Mouse (Mus musculus): ENCODE results near the gene Stam. TPM values are rescaled to one million over a fixed set of nuclear protein-coding genes. Genes with fewer than 3 reads are reported as not detected.
"Not testable (repeated sequence)": the region's sequence is repeated elsewhere in the genome, so short reads cannot be mapped to it uniquely, and the experiment has no call there.

Stam gene
- polyA plus RNA-seq, 1 experiment from 2014 or later: 158 TPM

- Histone ChIP-seq H3K4me2 (ENCODE audit: low read depth, low read length) (peak overlapping the region; percentile 71), H3K4me1 (ENCODE audit: control insufficient read depth, insufficient read depth, low read length) (peaks cover 8% of the 10 kb centered on the region), H3K27me3 (ENCODE audit: control insufficient read depth, insufficient read depth, low read length) (no peaks in the 10 kb centered on the region), H3K36me3 (ENCODE audit: control insufficient read depth, insufficient read depth, low read length) (no peaks in the 10 kb centered on the region), H3K9me3 (ENCODE audit: control insufficient read depth, low read length) (no peaks in the 10 kb centered on the region), H3K9ac (replicated peaks; ENCODE audit: low read depth, low read length) (peak overlapping the region; percentile 82), H3K4me3 (ENCODE audit: low read depth, low read length) (peak overlapping the region; percentile 73), H3K27ac (ENCODE audit: low read depth, low read length) (peak overlapping the region; percentile 90)
- peak; percentile 92 for ATAC-seq (ENCODE audit: low read depth)
- 0% methylated on average over 26 of the region's 58 CpGs for WGBS
These were observed 18.7 kb upstream of the Stam start for GRCm38 (mm10) chr2:14055168-14055565.

- Histone ChIP-seq H3K4me3 (ENCODE audit: low read depth, low read length) (peak within 1 kb of the TSS; percentile 73), H3K4me2 (ENCODE audit: low read depth, low read length) (peak within 1 kb of the TSS; percentile 71), H3K9me3 (ENCODE audit: control insufficient read depth, low read length) (no peaks in the 10 kb centered on the region), H3K36me3 (ENCODE audit: control insufficient read depth, insufficient read depth, low read length) (no peaks in the 10 kb centered on the region), H3K4me1 (ENCODE audit: control insufficient read depth, insufficient read depth, low read length) (peaks cover 8% of the 10 kb centered on the region), H3K9ac (replicated peaks; ENCODE audit: low read depth, low read length) (peak within 1 kb of the TSS; percentile 82), H3K27me3 (ENCODE audit: control insufficient read depth, insufficient read depth, low read length) (no peaks in the 10 kb centered on the region), H3K27ac (ENCODE audit: low read depth, low read length) (peak within 1 kb of the TSS; percentile 90)
- under 1% methylated on average over 63 of the region's 101 CpGs for WGBS
- ATAC-seq (ENCODE audit: low read depth): peak; percentile 90
These were observed 18.1 kb upstream of the Stam start, which contains the start of gene Hacd1 for GRCm38 (mm10) chr2:14055566-14056331. Gene Hacd1, minus strand, starts transcription at chr2:14056135.

- Histone ChIP-seq H3K27ac (ENCODE audit: low read depth, low read length) (no peak overlapping the region), H3K4me3 (ENCODE audit: low read depth, low read length) (no peak overlapping the region), H3K36me3 (ENCODE audit: control insufficient read depth, insufficient read depth, low read length) (no peaks in the 10 kb centered on the region), H3K4me1 (ENCODE audit: control insufficient read depth, insufficient read depth, low read length) (no peaks in the 10 kb centered on the region), H3K9me3 (ENCODE audit: control insufficient read depth, low read length) (no peaks in the 10 kb centered on the region), H3K4me2 (ENCODE audit: low read depth, low read length) (no peak overlapping the region), H3K27me3 (ENCODE audit: control insufficient read depth, insufficient read depth, low read length) (no peaks in the 10 kb centered on the region), H3K9ac (replicated peaks; ENCODE audit: low read depth, low read length) (no peak overlapping the region)
- WGBS: 49% methylated on average over 2 of the region's 2 CpGs
- ATAC-seq (ENCODE audit: low read depth): no peak
These were observed 7.9 kb upstream of the Stam start for GRCm38 (mm10) chr2:14065704-14066650.

- WGBS: 89% methylated on average over 2 of the region's 2 CpGs
- Histone ChIP-seq H3K4me2 (ENCODE audit: low read depth, low read length) (no peak overlapping the region), H3K9me3 (ENCODE audit: control insufficient read depth, low read length) (no peaks in the 10 kb centered on the region), H3K9ac (replicated peaks; ENCODE audit: low read depth, low read length) (no peak overlapping the region), H3K36me3 (ENCODE audit: control insufficient read depth, insufficient read depth, low read length) (no peaks in the 10 kb centered on the region), H3K27me3 (ENCODE audit: control insufficient read depth, insufficient read depth, low read length) (no peaks in the 10 kb centered on the region), H3K4me1 (ENCODE audit: control insufficient read depth, insufficient read depth, low read length) (0 out of 2 replicates have a peak, but pooled peaks cover 5% of the 10 kb centered on the region), H3K27ac (ENCODE audit: low read depth, low read length) (no peak overlapping the region), H3K4me3 (ENCODE audit: low read depth, low read length) (no peak overlapping the region)
- ATAC-seq (ENCODE audit: low read depth): no peak
These were observed 4.9 kb upstream of the Stam start for GRCm38 (mm10) chr2:14069027-14069426.

GRCm38 (mm10) chr2:14070466-14070865, 3.4 kb upstream of the Stam start:
- Histone ChIP-seq H3K4me1 (ENCODE audit: control insufficient read depth, insufficient read depth, low read length) (peaks cover 12% of the 10 kb centered on the region), H3K27ac (ENCODE audit: low read depth, low read length) (no peak overlapping the region), H3K27me3 (ENCODE audit: control insufficient read depth, insufficient read depth, low read length) (no peaks in the 10 kb centered on the region), H3K4me2 (ENCODE audit: low read depth, low read length) (no peak overlapping the region), H3K36me3 (ENCODE audit: control insufficient read depth, insufficient read depth, low read length) (no peaks in the 10 kb centered on the region), H3K9me3 (ENCODE audit: control insufficient read depth, low read length) (no peaks in the 10 kb centered on the region), H3K9ac (replicated peaks; ENCODE audit: low read depth, low read length) (no peak overlapping the region), H3K4me3 (ENCODE audit: low read depth, low read length) (no peak overlapping the region)
- no peak for ATAC-seq (ENCODE audit: low read depth)
- 87% methylated on average over 8 of the region's 8 CpGs for WGBS

- peaks cover 21% of the 10 kb centered on the region for H3K4me1 ChIP-seq (ENCODE audit: control insufficient read depth, insufficient read depth, low read length)
- ATAC-seq (ENCODE audit: low read depth): no peak; the same call in 1 of the 2 replicates
- H3K4me3 ChIP-seq (ENCODE audit: low read depth, low read length): peak overlapping the region; percentile 78
- H3K9ac ChIP-seq (replicated peaks; ENCODE audit: low read depth, low read length): peak overlapping the region; percentile 94
- no peaks in the 10 kb centered on the region for H3K27me3 ChIP-seq (ENCODE audit: control insufficient read depth, insufficient read depth, low read length)
- 13% methylated on average over 8 of the region's 8 CpGs for WGBS
- peak overlapping the region; percentile 94 for H3K27ac ChIP-seq (ENCODE audit: low read depth, low read length)
- H3K36me3 ChIP-seq (ENCODE audit: control insufficient read depth, insufficient read depth, low read length): no peaks in the 10 kb centered on the region
- H3K9me3 ChIP-seq (ENCODE audit: control insufficient read depth, low read length): no peaks in the 10 kb centered on the region
- peak overlapping the region; percentile 78 for H3K4me2 ChIP-seq (ENCODE audit: low read depth, low read length)
These were observed 913 bp upstream of the Stam start for GRCm38 (mm10) chr2:14073008-14073361.

- H3K27me3 ChIP-seq (ENCODE audit: control insufficient read depth, insufficient read depth, low read length): no peaks in the 10 kb centered on the region
- H3K4me1 ChIP-seq (ENCODE audit: control insufficient read depth, insufficient read depth, low read length): peaks cover 21% of the 10 kb centered on the region
- H3K36me3 ChIP-seq (ENCODE audit: control insufficient read depth, insufficient read depth, low read length): no peaks in the 10 kb centered on the region
- peak overlapping the region; percentile 58 for H3K4me2 ChIP-seq (ENCODE audit: low read depth, low read length)
- peak overlapping the region; percentile 78 for H3K4me3 ChIP-seq (ENCODE audit: low read depth, low read length)
- ATAC-seq (ENCODE audit: low read depth): no peak; the same call in 1 of the 2 replicates
- H3K9me3 ChIP-seq (ENCODE audit: control insufficient read depth, low read length): no peaks in the 10 kb centered on the region
- H3K9ac ChIP-seq (replicated peaks; ENCODE audit: low read depth, low read length): peak overlapping the region; percentile 94
- WGBS: under 1% methylated on average over 38 of the region's 38 CpGs
- H3K27ac ChIP-seq (ENCODE audit: low read depth, low read length): peak overlapping the region; percentile 94
These were observed 463 bp downstream of the Stam start for GRCm38 (mm10) chr2:14074221-14074901.

- peaks cover 16% of the 10 kb centered on the region for H3K4me1 ChIP-seq (ENCODE audit: control insufficient read depth, insufficient read depth, low read length)
- not testable (repeated sequence) for H3K4me3 ChIP-seq (ENCODE audit: low read depth, low read length); H3K9ac ChIP-seq (replicated peaks; ENCODE audit: low read depth, low read length); H3K9me3 ChIP-seq (ENCODE audit: control insufficient read depth, low read length); ATAC-seq (ENCODE audit: low read depth); H3K27me3 ChIP-seq (ENCODE audit: control insufficient read depth, insufficient read depth, low read length); H3K4me2 ChIP-seq (ENCODE audit: low read depth, low read length); H3K27ac ChIP-seq (ENCODE audit: low read depth, low read length); H3K36me3 ChIP-seq (ENCODE audit: control insufficient read depth, insufficient read depth, low read length)
- 95% methylated on average over 7 of the region's 9 CpGs for WGBS
These were observed 4.6 kb downstream of the Stam start for GRCm38 (mm10) chr2:14078527-14078926.
